ENCODE assay signal across 19 mouse cellular contexts in genomic region chr6:87483224-87483899, GRCm38 (mm10). TPM values are rescaled to one million over a fixed set of nuclear protein-coding genes. Genes with fewer than 3 reads are reported as not detected.
DNase-seq lines count a peak whose midpoint lies in the region; ATAC-seq lines count a peak whose summit lies in the region.
"Had no signal": no experiment of that assay in that cellular context is flagged by ENCODE, and none has a peak within 500 bp of the region (broad histone marks: within the 10 kb centered on the region; RNA-seq: fewer than 3 reads in every experiment).

No protein-coding gene starts in this region.

- H3K27ac ChIP-seq in limb, embryonic 12.5 days: no peak overlapping the region
- no peak overlapping the region for H3K27ac ChIP-seq in limb, embryonic 10.5 days
- H3K27ac ChIP-seq in embryonic facial prominence, embryonic 14.5 days (replicated peaks; ENCODE audit: low read depth, low read length): peak overlapping the region; percentile 58; the same call in 1 of the 2 replicates
- peak overlapping the region; percentile 71 for H3K27ac ChIP-seq in neural tube, embryonic 13.5 days (replicated peaks)
- H3K27ac ChIP-seq: forebrain, embryonic 13.5 days had no signal

- H3K9me3 ChIP-seq in limb, embryonic 12.5 days: no peaks in the 10 kb centered on the region
- H3K9me3 ChIP-seq in limb, embryonic 10.5 days (replicated peaks): no peaks in the 10 kb centered on the region
- H3K9me3 ChIP-seq in embryonic facial prominence, embryonic 14.5 days (ENCODE audit: control insufficient read depth, low read length): no peaks in the 10 kb centered on the region
- H3K9me3 ChIP-seq in neural tube, embryonic 13.5 days: no peaks in the 10 kb centered on the region
- H3K9me3 ChIP-seq: forebrain, embryonic 13.5 days had no signal

- H3K36me3 ChIP-seq in limb, embryonic 12.5 days: no peaks in the 10 kb centered on the region
- no peaks in the 10 kb centered on the region for H3K36me3 ChIP-seq in limb, embryonic 10.5 days
- no peaks in the 10 kb centered on the region for H3K36me3 ChIP-seq in embryonic facial prominence, embryonic 14.5 days (ENCODE audit: control insufficient read depth, insufficient read depth, low read length)
- H3K36me3 ChIP-seq in neural tube, embryonic 13.5 days: no peaks in the 10 kb centered on the region

- intact Hi-C loops in gastrocnemius, postnatal 36 days (cut with DNase I): no loop called here

- peaks cover 9% of the 10 kb centered on the region; the same call in 1 of the 2 replicates for H3K4me1 ChIP-seq in limb, embryonic 12.5 days (replicated peaks)
- peaks cover 8% of the 10 kb centered on the region; the same call in 1 of the 2 replicates for H3K4me1 ChIP-seq in limb, embryonic 10.5 days
- no peaks in the 10 kb centered on the region for H3K4me1 ChIP-seq in embryonic facial prominence, embryonic 14.5 days (ENCODE audit: control insufficient read depth, insufficient read depth, low read length)
- peaks cover 15% of the 10 kb centered on the region for H3K4me1 ChIP-seq in neural tube, embryonic 13.5 days (replicated peaks)
- H3K4me1 ChIP-seq: forebrain, embryonic 13.5 days had no signal

- no peaks in the 10 kb centered on the region; the same call in none of the 2 replicates for H3K27me3 ChIP-seq in limb, embryonic 12.5 days
- no peaks in the 10 kb centered on the region for H3K27me3 ChIP-seq in limb, embryonic 10.5 days (ENCODE audit: low read depth, poor library complexity, severe bottlenecking)
- no peaks in the 10 kb centered on the region for H3K27me3 ChIP-seq in embryonic facial prominence, embryonic 14.5 days (replicated peaks; ENCODE audit: control insufficient read depth, insufficient read depth, low read length)
- no peaks in the 10 kb centered on the region for H3K27me3 ChIP-seq in neural tube, embryonic 13.5 days
- H3K27me3 ChIP-seq: forebrain, embryonic 13.5 days had no signal

- ATAC-seq in limb, embryonic 12.5 days (ENCODE audit: insufficient number of reproducible peaks, insufficient read depth, low FRiP score, low TSS enrichment, low read depth): no peak
- ATAC-seq in embryonic facial prominence, embryonic 14.5 days (ENCODE audit: low read depth): peak; percentile 55; the same call in 1 of the 2 replicates
- peak; percentile 71 for ATAC-seq in neural tube, embryonic 13.5 days (ENCODE audit: low read depth)
- ATAC-seq: CD4-positive, CD25-positive, alpha-beta regulatory T cell, adult 4 months; forebrain, embryonic 13.5 days had no signal

- 35% methylated on average over 12 of the region's 12 CpGs for WGBS in limb, embryonic 12.5 days
- WGBS in limb, embryonic 10.5 days: 40% methylated on average over 12 of the region's 12 CpGs
- WGBS in embryonic facial prominence, embryonic 14.5 days: 50% methylated on average over 12 of the region's 12 CpGs
- WGBS in neural tube, embryonic 13.5 days: 27% methylated on average over 12 of the region's 12 CpGs

- no peak for DNase-seq in limb, embryonic 10.5 days (ENCODE audit: low spot score)
- DNase-seq in brain, adult 2 months (ENCODE audit: low read depth, low spot score): peak; percentile 30
- peak; percentile 55 for DNase-seq in embryonic facial prominence, embryonic 14.5 days (ENCODE audit: low spot score)
- no peak for DNase-seq in gastrocnemius, postnatal 36 days
- DNase-seq in spleen, postnatal 36 days (ENCODE audit: low spot score in 2 of 2): no peak
- no peak for DNase-seq in layer of hippocampus, postnatal 14 days (ENCODE audit: low spot score in 2 of 2)
- DNase-seq: adrenal gland, postnatal 14 days; embryo, embryonic 11 days; heart, postnatal 36 days; kidney, adult 2 months; liver; lung, adult 18-20 months; thymus, adult 2 months had no signal

- H3K4me2 ChIP-seq in limb, embryonic 12.5 days: peak overlapping the region; percentile 21; the same call in 1 of the 2 replicates
- H3K4me2 ChIP-seq in embryonic facial prominence, embryonic 14.5 days (ENCODE audit: low read depth, low read length): no peak overlapping the region
- peak overlapping the region; percentile 13; the same call in 1 of the 2 replicates for H3K4me2 ChIP-seq in neural tube, embryonic 13.5 days
- H3K4me2 ChIP-seq: forebrain, embryonic 13.5 days; heart, embryonic 11.5 days had no signal

- no peak overlapping the region for H3K4me3 ChIP-seq in limb, embryonic 12.5 days (replicated peaks)
- no peak overlapping the region for H3K4me3 ChIP-seq in limb, embryonic 10.5 days
- peak overlapping the region; percentile 4; the same call in 1 of the 2 replicates for H3K4me3 ChIP-seq in embryonic facial prominence, embryonic 14.5 days (ENCODE audit: low read depth, low read length)
- H3K4me3 ChIP-seq in neural tube, embryonic 13.5 days: no peak overlapping the region
- H3K4me3 ChIP-seq: forebrain, embryonic 13.5 days had no signal

- H3K9ac ChIP-seq in limb, embryonic 12.5 days (replicated peaks): no peak overlapping the region
- H3K9ac ChIP-seq in embryonic facial prominence, embryonic 14.5 days (ENCODE audit: low read depth, low read length): no peak overlapping the region
- H3K9ac ChIP-seq in neural tube, embryonic 13.5 days: peak overlapping the region; percentile 53; the same call in 1 of the 2 replicates
- H3K9ac ChIP-seq: forebrain, embryonic 13.5 days had no signal

RNA-seq across cellular contexts. Expression of gene Arhgap25, which starts 49.7 kb away (rescaled TPM):
- polyA plus RNA-seq in limb, embryonic 12.5 days (2016; fragmentation: Nextera tagmentation; extraction: Ambion mirVana): 2.8 and 4.0 TPM in 2 replicates
- polyA plus RNA-seq in limb, embryonic 10.5 days (2016; fragmentation: Nextera tagmentation; extraction: Ambion mirVana): 2.3 and 2.6 TPM in 2 replicates
- polyA plus RNA-seq in embryonic facial prominence, embryonic 14.5 days (2014; fragmentation: Nextera tagmentation; extraction: Ambion mirVana): 4.9 and 6.3 TPM in 2 replicates
- 4.9 TPM in 2 replicates for polyA plus RNA-seq in neural tube, embryonic 13.5 days (2015; fragmentation: Nextera tagmentation; extraction: Ambion mirVana)
- total RNA-seq in gastrocnemius, postnatal 36 days (2021): 1 to 10 TPM; 1.1 to 1.3 TPM
- total RNA-seq in layer of hippocampus, postnatal 14 days (2021): 1 to 10 TPM; 2.7 to 3.3 TPM

RNA-seq across cellular contexts. Expression of gene Bmp10, which starts 54.6 kb away (rescaled TPM):
- polyA plus RNA-seq in limb, embryonic 12.5 days (2016; fragmentation: Nextera tagmentation; extraction: Ambion mirVana): not detected in 2 replicates
- polyA plus RNA-seq in limb, embryonic 10.5 days (2016; fragmentation: Nextera tagmentation; extraction: Ambion mirVana): not detected in 2 replicates
- not detected in 2 replicates for polyA plus RNA-seq in embryonic facial prominence, embryonic 14.5 days (2014; fragmentation: Nextera tagmentation; extraction: Ambion mirVana)
- not detected in 2 replicates for polyA plus RNA-seq in neural tube, embryonic 13.5 days (2015; fragmentation: Nextera tagmentation; extraction: Ambion mirVana)
- not detected for total RNA-seq in gastrocnemius, postnatal 36 days (2021)
- total RNA-seq in layer of hippocampus, postnatal 14 days (2021): not detected
- total RNA-seq: gastrocnemius, adult 18-20 months had no signal
- polyA plus RNA-seq: CD4-positive, CD25-positive, alpha-beta regulatory T cell, adult 4 months; forebrain, embryonic 13.5 days; kidney, adult 2 months had no signal

Comparison
In these comparisons a context has a peak if more than half of its experiments do, and no peak if none do; other contexts are left out.
1. H3K27ac ChIP-seq: peak in embryonic facial prominence, embryonic 14.5 days (single experiment) and neural tube, embryonic 13.5 days (single experiment); none in limb, embryonic 12.5 days (single experiment) and limb, embryonic 10.5 days (single experiment).
2. DNase-seq: peak in brain, adult 2 months (single experiment) and embryonic facial prominence, embryonic 14.5 days (single experiment); none in limb, embryonic 10.5 days (single experiment), gastrocnemius, postnatal 36 days (0 of 2), spleen, postnatal 36 days (0 of 2) and layer of hippocampus, postnatal 14 days (0 of 2).